Mouse (Mus musculus) G1E (cell line): ENCODE data around the gene Cdk5rap2.

Experiments used
- CTCF ChIP-seq: IDR thresholded peaks from 2 replicates; pipeline ENCODE4 v1.5.1; 2012; ENCODE audit warnings: low read depth, low read length, inconsistent platforms, mixed read lengths
- GATA1 ChIP-seq: IDR thresholded peaks from 2 replicates; pipeline ENCODE4 v1.6.1; 2012; ENCODE audit warnings: borderline replicate concordance, low read length, inconsistent platforms, mixed read lengths

GRCm38 (mm10) chr4:70399476-70399875 is 10.8 kb downstream of the Cdk5rap2 start:
- no peak for TF ChIP-seq CTCF
- no peak for TF ChIP-seq GATA1
